Mouse (Mus musculus): Measurements from ENCODE around the gene Psmg4.

DNA sequence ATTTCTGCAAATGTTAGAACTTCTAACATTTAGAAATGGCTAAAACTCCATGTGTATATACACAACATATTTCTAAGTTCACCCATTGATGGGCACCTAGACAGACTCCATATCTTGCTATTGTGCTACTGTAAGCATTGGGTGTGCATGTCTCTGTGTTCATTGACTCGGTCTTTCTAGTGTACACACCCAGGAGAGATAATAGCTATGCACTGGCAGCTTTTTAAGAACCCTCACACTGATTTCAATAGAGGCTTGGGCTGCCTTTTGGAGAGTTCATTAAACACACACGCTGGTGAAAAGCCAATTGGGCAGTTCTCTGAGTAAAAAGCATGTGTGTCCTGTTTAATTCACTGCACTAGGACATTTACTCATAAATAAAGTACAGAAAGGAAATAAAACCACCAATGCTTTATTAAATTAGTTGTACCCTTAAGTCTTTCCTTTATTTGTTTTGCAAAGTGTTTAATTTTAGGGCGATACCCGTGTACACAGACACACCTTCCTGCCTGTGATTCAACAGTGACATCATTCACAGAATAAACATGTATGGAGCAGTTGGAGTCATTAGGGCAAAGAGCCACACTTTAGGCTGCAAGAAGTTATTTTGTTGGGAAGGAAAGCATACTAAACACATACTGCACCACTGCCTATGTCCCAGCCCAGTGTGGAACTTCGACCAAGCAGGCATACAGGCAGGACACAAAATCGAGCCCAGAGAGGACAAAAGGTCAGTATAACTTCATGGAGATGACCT, 45.1 kb downstream of the Psmg4 start:
- TF ChIP-seq CTCF (IDR thresholded peaks at IDR 0.05; ENCODE audit: low read depth) (no peak), EP300 (optimal IDR thresholded peaks at IDR 0.05) (no peak)
